Mouse (Mus musculus) neural tube, embryonic 11.5 days (tissue): ENCODE results near the gene Syt6. TPM values are rescaled to one million over a fixed set of nuclear protein-coding genes. Genes with fewer than 3 reads are reported as not detected.

Experiments
- ATAC-seq: fragments of 200-750 bp; cut with Nextera tagmentation; 2 replicates; pipeline ENCODE4 v1.8.0; 2017; ENCODE audit warnings: moderate number of reproducible peaks, mild to moderate bottlenecking, moderate TSS enrichment, moderate library complexity; ENCODE audit not compliant: insufficient read depth, low FRiP score, low TSS enrichment
- DNase-seq: peaks from one replicate; pipeline ENCODE4 v3.0.0-alpha.2; 2015; ENCODE audit warnings: low spot score
- H3K27ac ChIP-seq: fragments of 300-500 bp; sonication (generic); 2 replicates; pipeline ENCODE4 v1.5.1; 2014; ENCODE audit warnings: low read depth, mild to moderate bottlenecking, low read length
- H3K27me3 ChIP-seq: fragments of 300-500 bp; sonication (generic); 2 replicates; pipeline ENCODE4 v1.6.1; 2014; ENCODE audit warnings: mild to moderate bottlenecking, low read length, mixed read lengths; ENCODE audit not compliant: control insufficient read depth, insufficient read depth
- H3K36me3 ChIP-seq: fragments of 300-500 bp; sonication (generic); 2 replicates; pipeline ENCODE4 v1.6.1; 2014; ENCODE audit warnings: mild to moderate bottlenecking, low read length, moderate library complexity, mixed read lengths; ENCODE audit not compliant: control insufficient read depth, insufficient read depth
- H3K4me1 ChIP-seq: fragments of 300-500 bp; sonication (generic); 2 replicates; pipeline ENCODE4 v1.6.1; 2014; ENCODE audit warnings: low read length, mixed read lengths; ENCODE audit not compliant: control insufficient read depth, insufficient read depth
- H3K4me2 ChIP-seq: fragments of 300-500 bp; sonication (generic); 2 replicates; pipeline ENCODE4 v1.6.1; 2014; ENCODE audit warnings: low read depth, mild to moderate bottlenecking, moderate library complexity
- H3K4me3 ChIP-seq: fragments of 300-500 bp; sonication (generic); 2 replicates; pipeline ENCODE4 v1.5.1; 2014; ENCODE audit warnings: low read depth, low read length
- H3K9ac ChIP-seq: fragments of 300-500 bp; sonication (generic); 2 replicates; pipeline ENCODE4 v1.6.1; 2014; ENCODE audit warnings: mild to moderate bottlenecking, low read length
- H3K9me3 ChIP-seq: fragments of 300-500 bp; sonication (generic); 2 replicates; pipeline ENCODE4 v1.6.1; 2016; ENCODE audit warnings: low read length; ENCODE audit not compliant: control insufficient read depth
- WGBS: fragments of 180-500 bp; shearing (Covaris S2); extraction: QIAGEN DNeasy Blood & Tissue Kit; methylation state at CpG from one replicate; pipeline ENCODE4 v1.1.7; 2014; 5-methylcytosine and 5-hydroxymethylcytosine counted together
- polyA plus RNA-seq: library from polyadenylated mRNA; unstranded; fragments of >200 nt; fragmentation: Nextera tagmentation; extraction: Ambion mirVana; gene quantifications from 2 replicates; pipeline ENCODE4 v1.2.1, GENCODE M21; 2014

The Syt6 gene
- polyA plus RNA-seq, 1 experiment from 2014 or later = 3.1 TPM

DNA sequence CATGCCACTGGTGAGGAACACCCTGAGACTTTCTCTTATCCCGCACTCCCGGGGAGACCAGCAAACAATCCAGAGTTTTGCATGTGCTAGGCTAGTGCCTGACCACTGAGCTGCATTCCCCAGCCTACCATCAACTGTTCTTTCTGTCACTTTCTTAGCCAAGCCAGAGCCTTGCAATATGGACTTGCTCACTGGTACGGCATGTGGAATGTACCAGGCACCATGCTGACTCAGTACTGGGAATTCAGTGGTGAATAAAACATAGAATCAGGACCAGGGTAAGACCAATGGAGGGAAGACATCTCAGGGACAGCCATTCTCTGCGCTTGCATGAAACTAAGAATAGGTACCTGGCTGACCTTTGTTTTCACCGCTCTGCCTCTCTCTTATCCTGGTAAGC is 35.2 kb downstream of the Syt6 start:
- H3K4me2 ChIP-seq = no peak overlapping the region

DNA sequence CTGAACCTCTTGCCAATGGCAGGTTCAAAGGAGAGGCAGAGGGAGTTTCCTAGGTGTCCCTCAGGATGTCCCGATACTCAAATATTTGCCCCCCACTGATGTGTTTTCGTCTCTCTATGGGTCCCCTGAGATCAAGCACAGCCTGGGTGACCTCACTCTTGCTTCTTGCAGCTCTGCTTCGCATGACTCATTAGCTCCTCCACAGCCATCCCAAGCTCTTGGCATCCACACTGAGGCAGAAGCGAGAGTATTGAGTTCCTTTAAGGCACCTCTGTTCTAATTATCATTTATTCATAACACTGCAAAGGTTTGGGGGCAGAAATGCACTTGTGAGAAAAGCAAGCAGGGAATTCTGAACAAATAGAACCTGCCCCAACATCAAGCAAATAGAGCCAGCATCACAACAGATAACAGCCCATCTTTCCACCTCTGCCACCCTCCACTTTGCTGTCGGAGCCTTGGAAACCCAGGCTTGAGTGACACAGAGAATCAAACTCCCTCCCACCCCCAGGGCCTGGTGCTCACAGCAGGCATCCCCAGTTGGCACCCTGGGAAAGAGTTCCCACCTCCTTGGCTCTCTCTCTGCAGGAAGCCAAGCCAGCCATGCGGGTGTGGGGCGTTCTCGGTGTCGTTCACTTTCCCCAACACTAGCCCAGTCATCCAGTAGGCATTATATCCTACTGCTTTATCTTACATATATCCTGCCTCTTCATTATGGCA is 37.8 kb downstream of the Syt6 start:
- WGBS = 77% methylated on average over 9 of the region's 9 CpGs
- H3K9ac ChIP-seq = no peak overlapping the region
- no peak for ATAC-seq
- no peak for DNase-seq
- no peaks in the 10 kb centered on the region for H3K36me3 ChIP-seq
- no peak overlapping the region for H3K27ac ChIP-seq
- H3K9me3 ChIP-seq = no peaks in the 10 kb centered on the region
- H3K4me3 ChIP-seq = no peak overlapping the region
- H3K27me3 ChIP-seq = no peaks in the 10 kb centered on the region
- H3K4me2 ChIP-seq = no peak overlapping the region
- H3K4me1 ChIP-seq = no peaks in the 10 kb centered on the region

More for the DNA sequence above, 35.2 kb downstream of the Syt6 start:
- Histone ChIP-seq H3K4me1 (no peaks in the 10 kb centered on the region), H3K9ac (no peak overlapping the region), H3K9me3 (no peaks in the 10 kb centered on the region), H3K27ac (no peak overlapping the region), H3K4me3 (no peak overlapping the region), H3K36me3 (no peaks in the 10 kb centered on the region), H3K27me3 (no peaks in the 10 kb centered on the region)
- no peak for ATAC-seq
- WGBS = 94% methylated on average over 5 of the region's 5 CpGs
- no peak for DNase-seq

DNA sequence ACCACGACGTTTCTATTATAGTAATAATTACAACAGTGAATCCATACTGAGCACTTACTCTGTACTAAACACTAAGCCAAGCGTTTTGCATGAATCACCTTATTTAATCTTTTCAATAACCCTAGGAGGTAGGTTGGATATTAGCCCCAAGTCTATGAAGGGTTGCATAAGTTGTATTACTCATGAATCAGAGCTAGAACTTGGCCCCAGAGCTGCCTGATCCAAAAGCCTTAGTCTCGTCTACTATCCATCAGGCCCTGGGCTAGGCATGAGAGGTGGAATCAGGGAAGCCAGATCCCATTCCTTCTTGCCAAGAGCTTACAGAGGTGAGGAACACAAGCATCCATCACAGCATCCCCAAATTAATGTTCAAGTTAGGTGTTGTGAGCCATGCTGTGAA is 40.6 kb downstream of the Syt6 start:
- ATAC-seq (no peak), DNase-seq (no peak)
- H3K36me3 ChIP-seq = no peaks in the 10 kb centered on the region
- no peak overlapping the region for H3K27ac ChIP-seq
- no peaks in the 10 kb centered on the region for H3K4me1 ChIP-seq
- no peak overlapping the region for H3K4me2 ChIP-seq
- H3K9me3 ChIP-seq = no peaks in the 10 kb centered on the region
- whole genome bisulfite sequencing = 84% methylated on average over 4 of the region's 4 CpGs
- no peaks in the 10 kb centered on the region for H3K27me3 ChIP-seq
- no peak overlapping the region for H3K9ac ChIP-seq
- H3K4me3 ChIP-seq = no peak overlapping the region

DNA sequence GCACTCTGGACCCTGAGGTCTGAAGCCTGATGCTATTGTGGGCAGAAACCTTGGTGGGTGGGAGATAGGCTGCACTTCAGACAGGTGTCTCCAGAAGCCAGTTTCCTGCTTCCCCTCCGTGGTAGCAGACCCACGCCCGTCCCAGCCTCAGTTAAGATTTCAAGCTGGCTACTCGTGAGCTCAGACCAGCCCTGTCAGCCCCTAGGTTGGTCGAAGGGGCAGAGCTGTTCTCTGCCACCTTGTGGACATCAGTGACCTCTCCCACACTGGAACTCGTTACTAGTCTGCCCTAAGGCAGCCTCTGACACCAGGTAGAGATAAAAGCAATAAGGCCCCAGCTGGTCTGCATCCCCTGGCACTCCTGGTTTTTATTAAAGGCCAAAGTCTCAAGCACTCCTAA is 42.0 kb downstream of the Syt6 start:
- Histone ChIP-seq H3K9ac (no peak overlapping the region), H3K4me1 (no peaks in the 10 kb centered on the region), H3K36me3 (no peaks in the 10 kb centered on the region), H3K27me3 (no peaks in the 10 kb centered on the region), H3K4me2 (no peak overlapping the region), H3K9me3 (no peaks in the 10 kb centered on the region), H3K4me3 (no peak overlapping the region), H3K27ac (no peak overlapping the region)
- no peak for DNase-seq
- 38% methylated on average over 6 of the region's 6 CpGs for WGBS
- ATAC-seq = no peak

DNA sequence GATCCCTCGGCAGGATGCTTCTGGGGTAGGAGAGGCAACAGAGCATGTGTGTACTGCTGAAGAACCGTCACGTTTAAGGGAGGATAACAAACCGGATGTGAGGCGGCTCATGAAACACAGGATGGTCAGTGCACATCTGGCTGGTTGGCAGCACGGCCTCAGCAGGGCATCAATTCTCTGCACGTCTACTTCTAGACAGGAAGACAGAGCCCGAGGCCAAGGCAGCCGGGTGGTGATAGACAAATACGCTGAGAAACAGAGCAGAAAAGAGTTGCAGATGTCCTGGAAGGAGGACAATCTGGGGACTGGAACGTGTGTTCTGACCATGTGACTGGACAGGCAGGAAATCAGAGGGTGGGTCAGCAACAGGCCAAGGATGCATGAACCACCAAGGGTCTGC is 45.1 kb downstream of the Syt6 start:
- DNase-seq = no peak
- no peak overlapping the region for H3K9ac ChIP-seq
- no peak for ATAC-seq
- 62% methylated on average over 11 of the region's 11 CpGs for WGBS
- H3K27me3 ChIP-seq = no peaks in the 10 kb centered on the region
- H3K4me2 ChIP-seq = no peak overlapping the region
- no peak overlapping the region for H3K27ac ChIP-seq
- no peaks in the 10 kb centered on the region for H3K9me3 ChIP-seq
- H3K36me3 ChIP-seq = no peaks in the 10 kb centered on the region
- H3K4me1 ChIP-seq = no peaks in the 10 kb centered on the region
- H3K4me3 ChIP-seq = no peak overlapping the region

DNA sequence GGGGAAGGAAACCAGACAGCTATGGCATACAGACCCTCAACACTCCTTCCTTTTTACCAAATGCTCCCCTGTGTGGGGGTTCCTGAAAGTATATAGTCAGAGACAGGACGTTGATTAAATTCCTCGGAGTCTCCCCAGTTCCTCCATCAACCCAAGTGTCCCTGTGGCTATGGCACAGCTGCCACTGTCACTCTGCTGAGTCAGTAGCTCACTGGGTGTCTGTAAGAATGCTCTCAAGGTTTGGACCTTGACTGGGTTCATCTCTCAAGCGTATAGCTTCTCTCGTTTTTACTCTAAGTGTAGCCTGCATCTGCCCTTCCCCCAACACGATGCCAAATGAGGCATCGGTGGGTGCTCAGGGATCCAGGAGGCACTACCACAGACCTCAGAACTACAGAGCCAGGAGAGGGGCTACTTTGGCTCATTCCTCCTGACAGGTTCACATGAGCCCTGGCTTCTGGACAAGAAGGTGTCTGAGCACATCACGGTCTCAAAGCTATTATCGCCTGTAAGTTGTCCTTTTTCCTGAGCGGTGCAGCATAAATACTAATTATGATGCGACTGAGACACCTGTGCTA is 49.0 kb downstream of the Syt6 start:
- Histone ChIP-seq H3K4me3 (no peak overlapping the region), H3K9ac (no peak overlapping the region), H3K4me1 (no peaks in the 10 kb centered on the region), H3K9me3 (no peaks in the 10 kb centered on the region), H3K4me2 (no peak overlapping the region), H3K27me3 (no peaks in the 10 kb centered on the region), H3K36me3 (no peaks in the 10 kb centered on the region), H3K27ac (no peak overlapping the region)
- ATAC-seq = no peak
- 94% methylated on average over 10 of the region's 10 CpGs for WGBS
- DNase-seq = no peak

DNA sequence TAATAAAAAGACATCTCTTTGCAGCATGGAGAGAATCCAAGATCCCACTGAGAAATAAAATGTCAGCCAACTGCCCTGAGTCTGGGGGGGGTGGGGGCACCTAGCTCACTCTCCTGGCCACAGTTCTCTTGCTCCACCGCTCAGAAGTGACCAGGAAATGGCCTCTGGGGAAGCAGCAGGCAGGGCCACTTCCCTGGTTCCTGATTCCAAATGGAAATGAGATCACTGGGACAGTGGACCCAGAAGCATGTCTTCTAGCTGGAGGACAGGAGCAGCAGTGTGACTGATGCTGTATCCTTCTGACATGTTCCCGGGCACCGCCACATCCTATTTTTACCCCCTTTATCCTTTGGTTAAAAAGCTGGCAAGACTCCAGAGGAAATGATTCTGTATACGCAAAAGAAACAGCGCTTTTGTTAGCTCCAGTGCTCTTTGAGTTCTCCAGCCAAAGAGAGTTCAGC is 49.6 kb downstream of the Syt6 start:
- H3K4me2 ChIP-seq = no peak overlapping the region
- WGBS = 78% methylated on average over 5 of the region's 5 CpGs
- H3K36me3 ChIP-seq = no peaks in the 10 kb centered on the region
- ATAC-seq = no peak
- H3K9ac ChIP-seq = no peak overlapping the region
- no peaks in the 10 kb centered on the region for H3K9me3 ChIP-seq
- DNase-seq = no peak
- no peak overlapping the region for H3K4me3 ChIP-seq
- no peak overlapping the region for H3K27ac ChIP-seq
- no peaks in the 10 kb centered on the region for H3K4me1 ChIP-seq
- H3K27me3 ChIP-seq = no peaks in the 10 kb centered on the region

DNA sequence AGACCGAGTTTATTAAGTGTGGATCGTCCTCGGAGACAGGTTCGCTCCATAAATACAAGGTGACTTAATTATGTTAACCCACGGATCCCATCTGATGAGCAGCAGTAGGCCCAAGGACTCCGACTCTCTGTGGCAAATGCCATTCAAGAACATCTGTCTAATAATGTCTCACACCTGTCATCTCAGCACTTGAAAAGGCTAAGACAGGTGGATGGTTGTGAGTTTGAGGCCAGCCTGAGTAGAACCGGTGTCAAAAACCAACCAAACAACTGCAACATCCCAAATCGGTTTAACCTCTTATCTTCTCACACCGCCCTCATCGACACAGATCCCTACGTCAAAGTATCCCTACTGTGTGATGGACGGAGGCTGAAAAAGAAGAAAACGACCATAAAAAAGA is 50.1 kb downstream of the Syt6 start:
- ATAC-seq (no peak), DNase-seq (no peak)
- Histone ChIP-seq H3K9ac (no peak overlapping the region), H3K36me3 (no peaks in the 10 kb centered on the region), H3K4me1 (no peaks in the 10 kb centered on the region), H3K27me3 (no peaks in the 10 kb centered on the region), H3K4me3 (no peak overlapping the region), H3K27ac (no peak overlapping the region), H3K9me3 (no peaks in the 10 kb centered on the region), H3K4me2 (no peak overlapping the region)
- 91% methylated on average over 13 of the region's 13 CpGs for WGBS

DNA sequence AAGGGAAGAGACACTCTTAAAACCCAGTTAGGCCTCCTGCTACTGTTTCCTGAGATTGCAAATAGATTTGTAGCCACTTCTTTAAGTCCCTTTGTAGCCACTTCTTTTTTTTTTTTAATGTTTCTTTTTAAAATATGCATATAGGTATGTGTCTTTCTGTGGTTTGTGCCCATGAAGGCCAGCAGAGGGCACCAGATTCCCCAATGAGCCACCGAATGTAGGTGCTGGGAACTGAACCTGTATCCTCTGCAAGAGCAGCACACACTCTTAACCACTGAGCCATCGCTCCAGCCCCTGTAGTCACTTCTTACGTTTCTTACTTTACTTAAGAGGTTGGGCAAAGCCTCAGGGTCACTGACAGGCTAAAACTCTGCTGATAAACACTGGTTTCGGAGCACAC is 51.5 kb downstream of the Syt6 start:
- H3K9me3 ChIP-seq = no peaks in the 10 kb centered on the region
- H3K36me3 ChIP-seq = no peaks in the 10 kb centered on the region
- no peaks in the 10 kb centered on the region for H3K4me1 ChIP-seq
- no peak overlapping the region for H3K9ac ChIP-seq
- no peak overlapping the region for H3K4me3 ChIP-seq
- DNase-seq (no peak), ATAC-seq (no peak)
- H3K27ac ChIP-seq = no peak overlapping the region
- 88% methylated on average over 4 of the region's 4 CpGs for WGBS
- H3K27me3 ChIP-seq = no peaks in the 10 kb centered on the region
- H3K4me2 ChIP-seq = no peak overlapping the region
